Mouse (Mus musculus) intestine, postnatal 0 days (tissue): ENCODE measurements around the gene Nell2. TPM values are rescaled to one million over a fixed set of nuclear protein-coding genes. Genes with fewer than 3 reads are reported as not detected.

ENCODE experiments used
- ATAC-seq: fragments of 200-750 bp; cut with Nextera tagmentation; 2 replicates; pipeline ENCODE4 v1.8.0; 2017; ENCODE audit warnings: mild to moderate bottlenecking, moderate TSS enrichment, moderate library complexity
- H3K27ac ChIP-seq: fragments of 300-500 bp; sonication (generic); 2 replicates; pipeline ENCODE4 v1.5.1; 2014; ENCODE audit warnings: mild to moderate bottlenecking, low read depth, low read length, moderate library complexity
- H3K27me3 ChIP-seq: fragments of 300-500 bp; sonication (generic); replicated peaks from 2 replicates; pipeline ENCODE4 v1.6.1; 2014; ENCODE audit warnings: low read length, mixed read lengths; ENCODE audit not compliant: control insufficient read depth, insufficient read depth
- H3K36me3 ChIP-seq: fragments of 300-500 bp; sonication (generic); 2 replicates; pipeline ENCODE4 v1.6.1; 2014; ENCODE audit warnings: mild to moderate bottlenecking, moderate library complexity; ENCODE audit not compliant: control insufficient read depth, insufficient read depth
- H3K4me1 ChIP-seq: fragments of 300-500 bp; sonication (generic); replicated peaks from 2 replicates; pipeline ENCODE4 v1.6.1; 2014; ENCODE audit warnings: antibody characterized with exemption, low read length, mixed read lengths; ENCODE audit not compliant: control insufficient read depth, insufficient read depth
- H3K4me2 ChIP-seq: fragments of 300-500 bp; sonication (generic); replicated peaks from 2 replicates; pipeline ENCODE4 v1.6.1; 2014; ENCODE audit warnings: low read depth, mild to moderate bottlenecking, moderate library complexity
- H3K4me3 ChIP-seq: fragments of 300-500 bp; sonication (generic); 2 replicates; pipeline ENCODE4 v1.5.1; 2014; ENCODE audit warnings: low read depth, low read length
- H3K9ac ChIP-seq: fragments of 300-500 bp; sonication (generic); 2 replicates; pipeline ENCODE4 v1.6.1; 2014; ENCODE audit warnings: mild to moderate bottlenecking, low read depth, low read length
- H3K9me3 ChIP-seq: fragments of 300-500 bp; sonication (generic); 2 replicates; pipeline ENCODE4 v1.6.1; 2016; ENCODE audit warnings: mixed run types; ENCODE audit not compliant: control insufficient read depth
- CTCF ChIP-seq: sonication (generic); IDR thresholded peaks from 2 replicates; pipeline ENCODE4 v1.5.1; 2016; ENCODE audit warnings: low read depth, mild to moderate bottlenecking, control low read depth, antibody characterized with exemption, moderate library complexity
- WGBS: fragments of 180-500 bp; shearing (Covaris S2); extraction: QIAGEN DNeasy Blood & Tissue Kit; methylation state at CpG from one replicate; pipeline ENCODE4 v1.1.7; 2014; 5-methylcytosine and 5-hydroxymethylcytosine counted together
- polyA plus RNA-seq: library from polyadenylated mRNA; unstranded; fragments of >200 nt; fragmentation: Nextera tagmentation; extraction: Ambion mirVana; gene quantifications from 2 replicates; pipeline ENCODE4 v1.2.1, GENCODE M21; 2015

Gene Nell2
- polyA plus RNA-seq, 1 experiment from 2014 or later: 4.9 TPM

DNA sequence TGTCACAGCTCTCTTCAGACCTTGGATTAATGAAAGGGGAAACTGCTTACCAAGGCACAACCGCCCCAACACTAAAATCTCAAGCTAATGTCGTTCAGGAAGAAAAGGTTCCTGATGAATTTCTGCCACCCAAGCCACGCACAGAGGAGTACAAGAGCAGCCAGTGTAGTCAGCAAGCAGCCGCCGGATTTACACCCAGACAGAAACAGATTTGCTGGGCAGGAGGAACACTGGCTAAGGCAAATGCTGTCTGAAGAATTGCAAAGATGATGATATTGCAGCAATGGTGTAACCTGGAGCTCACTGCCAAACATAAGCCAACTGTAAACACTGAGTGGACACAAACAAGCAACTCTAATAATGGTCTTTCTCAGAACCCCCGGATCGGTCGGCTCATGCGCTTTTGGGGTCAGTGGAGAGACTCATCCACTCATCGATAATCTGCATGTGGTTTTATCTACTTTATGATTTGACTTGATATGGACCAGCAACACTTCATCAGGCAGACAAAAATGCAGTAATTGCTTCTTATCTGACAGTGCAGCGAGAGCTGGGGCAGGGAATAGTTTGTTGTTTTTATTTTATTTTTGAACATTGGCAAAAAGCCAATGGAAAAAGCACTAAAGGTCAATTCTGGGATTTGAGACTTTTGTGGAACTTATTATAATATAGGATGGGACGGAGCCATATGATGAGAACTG lies 389.5 kb downstream of the Nell2 start:
- no peaks in the 10 kb centered on the region for H3K9me3 ChIP-seq
- H3K27ac ChIP-seq: no peak overlapping the region
- H3K9ac ChIP-seq: no peak overlapping the region
- no peaks in the 10 kb centered on the region for H3K36me3 ChIP-seq
- WGBS: 60% methylated on average over 12 of the region's 12 CpGs
- no peak for TF ChIP-seq CTCF
- no peaks in the 10 kb centered on the region for H3K27me3 ChIP-seq
- no peak overlapping the region for H3K4me3 ChIP-seq
- H3K4me2 ChIP-seq: no peak overlapping the region
- no peaks in the 10 kb centered on the region for H3K4me1 ChIP-seq
- no peak for ATAC-seq

DNA sequence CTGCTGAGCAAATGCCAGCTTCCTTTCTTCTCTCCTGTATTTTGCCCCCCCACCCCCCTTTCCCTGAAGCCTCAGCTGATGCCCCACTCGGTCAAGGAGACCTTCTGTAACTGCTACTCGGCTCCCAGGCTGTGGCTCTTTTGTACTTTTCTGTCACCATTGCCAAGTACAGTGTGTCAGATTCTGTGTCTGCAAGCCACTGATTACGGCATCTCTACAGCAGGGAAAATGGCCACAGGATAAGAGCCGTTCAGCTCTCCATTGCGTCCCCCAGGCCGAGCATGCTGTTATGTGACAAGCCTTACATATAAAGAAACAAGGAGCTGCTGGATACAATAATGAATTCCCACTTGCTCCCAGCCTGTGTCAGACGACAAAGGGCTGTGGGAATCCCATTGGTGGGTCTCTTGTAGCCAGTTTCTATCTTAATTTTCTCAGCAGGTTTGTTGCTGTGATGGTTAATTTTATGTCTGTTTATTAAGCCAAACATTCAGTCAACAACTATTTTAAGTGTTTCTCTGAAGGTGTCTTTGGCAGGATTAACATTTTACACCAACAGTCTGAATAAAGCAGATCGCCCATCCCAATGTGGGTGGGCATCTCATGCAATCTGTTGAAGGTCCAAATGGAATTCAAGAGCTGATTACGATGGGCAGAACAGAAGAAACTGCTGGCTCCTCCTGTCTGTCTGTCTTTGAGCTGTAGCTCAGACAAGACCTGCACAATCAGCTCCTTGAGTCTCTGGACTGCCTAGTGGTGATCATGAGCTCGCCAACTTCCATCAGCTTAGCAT lies 391.1 kb downstream of the Nell2 start:
- H3K36me3 ChIP-seq: no peaks in the 10 kb centered on the region
- no peak overlapping the region for H3K4me3 ChIP-seq
- 80% methylated on average over 10 of the region's 10 CpGs for WGBS
- H3K27ac ChIP-seq: no peak overlapping the region
- TF ChIP-seq CTCF: no peak
- H3K27me3 ChIP-seq: no peaks in the 10 kb centered on the region
- H3K4me1 ChIP-seq: no peaks in the 10 kb centered on the region
- no peak overlapping the region for H3K9ac ChIP-seq
- no peaks in the 10 kb centered on the region for H3K9me3 ChIP-seq
- no peak for ATAC-seq
- no peak overlapping the region for H3K4me2 ChIP-seq

DNA sequence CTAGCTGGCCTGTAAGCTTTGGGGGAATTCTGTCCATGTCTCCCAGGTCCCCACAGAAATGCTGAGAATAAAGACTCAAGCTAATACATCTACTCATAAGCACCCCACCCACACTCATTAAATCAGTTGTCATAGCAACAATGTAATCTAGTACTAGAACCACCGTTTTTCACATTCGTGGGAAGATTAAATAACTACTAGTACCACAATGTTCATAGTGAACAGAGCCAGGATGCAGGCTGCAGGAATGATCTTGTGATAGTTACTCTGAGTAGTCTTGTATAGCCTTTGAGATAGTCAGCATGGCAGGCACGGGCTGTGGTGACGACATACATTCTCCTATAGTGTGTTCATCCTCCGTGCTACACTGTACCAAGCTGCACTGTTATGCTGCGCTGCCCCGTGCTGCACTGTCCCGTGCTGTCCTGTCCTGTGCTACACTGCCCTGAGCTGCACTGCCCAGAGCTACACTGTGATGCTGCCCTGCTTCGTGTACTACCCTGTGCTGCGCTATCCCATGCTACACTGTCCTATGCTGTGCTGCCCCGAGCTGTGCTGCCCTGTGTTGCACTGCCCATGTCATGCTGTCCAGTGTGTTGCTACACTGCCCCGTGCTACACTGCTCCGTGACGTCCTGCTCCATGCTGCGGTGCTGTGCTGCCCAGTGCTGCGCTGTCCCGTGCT lies 392.3 kb downstream of the Nell2 start:
- Histone ChIP-seq H3K27ac (no peak overlapping the region), H3K4me3 (no peak overlapping the region), H3K4me1 (no peaks in the 10 kb centered on the region), H3K9ac (no peak overlapping the region), H3K4me2 (no peak overlapping the region), H3K9me3 (no peaks in the 10 kb centered on the region), H3K27me3 (no peaks in the 10 kb centered on the region), H3K36me3 (no peaks in the 10 kb centered on the region)
- ATAC-seq: no peak
- WGBS: 90% methylated on average over 17 of the region's 17 CpGs
- TF ChIP-seq CTCF: no peak

DNA sequence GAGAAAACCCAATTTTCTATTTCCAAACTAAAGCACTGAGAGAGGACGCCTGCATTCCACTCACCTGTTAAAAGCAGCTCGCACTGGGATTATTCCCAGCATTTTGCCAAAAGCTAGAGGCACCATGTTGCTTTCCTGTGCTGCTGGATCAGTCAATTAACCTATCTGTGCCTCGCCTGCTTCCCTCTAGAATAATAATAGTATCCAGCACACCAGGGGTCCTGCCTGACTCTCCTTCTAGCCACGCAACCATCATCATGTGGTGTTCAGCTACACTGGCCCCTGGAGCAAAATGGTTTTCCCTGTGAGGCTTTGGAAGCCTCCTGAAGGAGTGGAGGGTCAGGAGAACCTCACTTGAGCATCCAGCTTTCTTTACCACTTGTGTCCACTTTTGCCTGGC lies 397.0 kb downstream of the Nell2 start:
- no peak overlapping the region for H3K27ac ChIP-seq
- ATAC-seq: no peak

DNA sequence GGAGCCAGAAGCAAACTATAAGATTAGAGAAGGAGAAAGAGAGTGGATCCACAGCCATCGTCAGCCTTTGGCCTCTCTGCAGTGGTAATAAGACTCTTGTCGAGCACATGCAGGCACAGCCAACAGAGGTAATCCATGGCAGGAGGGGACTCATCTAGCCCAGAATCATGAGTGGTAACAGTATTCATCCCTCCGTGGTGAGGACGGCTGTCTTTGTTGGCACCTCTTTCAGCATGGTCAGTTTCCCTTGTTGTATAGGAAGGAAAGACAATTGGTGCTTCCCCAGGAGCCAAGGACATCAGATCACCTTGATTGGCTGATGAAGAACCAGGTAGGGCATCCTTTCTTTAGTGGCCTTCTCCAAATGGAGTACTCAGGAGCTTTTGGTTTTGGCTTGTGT lies 419.7 kb downstream of the Nell2 start:
- H3K27ac ChIP-seq: no peak overlapping the region
- no peak overlapping the region for H3K4me3 ChIP-seq
- TF ChIP-seq CTCF: no peak
- H3K27me3 ChIP-seq: no peaks in the 10 kb centered on the region
- H3K36me3 ChIP-seq: no peaks in the 10 kb centered on the region
- ATAC-seq: no peak
- no peak overlapping the region for H3K9ac ChIP-seq
- H3K4me1 ChIP-seq: no peaks in the 10 kb centered on the region
- no peaks in the 10 kb centered on the region for H3K9me3 ChIP-seq
- H3K4me2 ChIP-seq: no peak overlapping the region
- 87% methylated on average over 4 of the region's 4 CpGs for WGBS

More for the DNA sequence above, 397.0 kb downstream of the Nell2 start:
- Histone ChIP-seq H3K9ac (no peak overlapping the region), H3K4me2 (no peak overlapping the region), H3K9me3 (no peaks in the 10 kb centered on the region), H3K27me3 (no peaks in the 10 kb centered on the region), H3K4me3 (no peak overlapping the region), H3K4me1 (no peaks in the 10 kb centered on the region), H3K36me3 (no peaks in the 10 kb centered on the region)
- WGBS: 83% methylated on average over 4 of the region's 4 CpGs
- no peak for TF ChIP-seq CTCF

DNA sequence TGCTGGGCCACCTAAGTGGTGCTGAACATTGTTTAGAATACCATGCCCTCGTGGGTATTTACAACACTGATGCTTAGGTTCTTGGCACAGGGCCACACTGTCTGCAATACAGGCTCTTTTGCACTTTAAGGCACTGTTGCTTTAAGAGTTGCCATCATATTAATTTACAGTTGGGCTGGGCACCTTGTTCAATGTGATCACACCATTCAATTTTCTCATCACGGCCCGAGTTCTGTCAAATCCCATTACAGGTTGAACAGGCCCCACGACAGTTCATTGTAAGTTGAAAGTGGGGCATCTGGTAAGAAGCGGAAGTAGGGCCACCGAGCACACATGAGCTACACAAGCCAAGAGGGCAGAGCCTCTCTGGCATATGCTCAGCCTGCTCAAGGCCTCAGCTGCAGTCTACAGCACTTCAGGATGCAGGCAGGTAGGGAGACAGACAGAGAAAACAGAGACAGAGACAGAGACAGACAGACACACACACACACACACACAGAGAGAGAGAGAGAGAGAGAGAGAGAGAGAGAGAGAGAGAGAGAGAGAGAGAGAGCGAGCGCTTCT lies 421.0 kb downstream of the Nell2 start:
- Histone ChIP-seq H3K9ac (no peak overlapping the region), H3K4me2 (no peak overlapping the region), H3K27ac (no peak overlapping the region), H3K36me3 (no peaks in the 10 kb centered on the region), H3K4me3 (no peak overlapping the region), H3K4me1 (no peaks in the 10 kb centered on the region), H3K9me3 (no peaks in the 10 kb centered on the region), H3K27me3 (no peaks in the 10 kb centered on the region)
- no peak for TF ChIP-seq CTCF
- 70% methylated on average over 8 of the region's 8 CpGs for WGBS
- no peak for ATAC-seq
